Mouse (Mus musculus): ENCODE measurements around the gene Dok5. TPM values are rescaled to one million over a fixed set of nuclear protein-coding genes. Genes with fewer than 3 reads are reported as not detected.

Gene Dok5
- polyA plus RNA-seq, 1 experiment: 0.02 TPM

GRCm38 (mm10) chr2:170767243-170767642 is 35.6 kb downstream of the Dok5 start:
- no peaks in the 10 kb centered on the region for H3K36me3 ChIP-seq (ENCODE audit: control insufficient read depth, insufficient read depth)
- TF ChIP-seq POLR2A (IDR thresholded peaks at IDR 0.05; ENCODE audit: insufficient read length, low read depth) (no peak), MYOG (IDR thresholded peaks at IDR 0.05; ENCODE audit: control insufficient read depth in 1 of 3, insufficient read depth in 1 of 3, insufficient read length in 2 of 3, low read depth in 2 of 3) (no peak), POLR2AphosphoS2 (IDR thresholded peaks at IDR 0.05; ENCODE audit: insufficient read length, low read depth) (no peak), USF1 (IDR thresholded peaks at IDR 0.05; ENCODE audit: low read depth) (no peak), CEBPB (IDR thresholded peaks at IDR 0.05; ENCODE audit: insufficient read depth, poor library complexity, severe bottlenecking) (no peak), TCF12 (IDR thresholded peaks at IDR 0.05; ENCODE audit: insufficient read depth, poor library complexity, severe bottlenecking) (no peak), MYOD1 (IDR thresholded peaks at IDR 0.05; ENCODE audit: control insufficient read depth in 1 of 3, insufficient read length in 2 of 3, low read depth in 2 of 3) (no peak), MAX (IDR thresholded peaks at IDR 0.05; ENCODE audit: low read depth) (no peak), SRF (IDR thresholded peaks at IDR 0.05; ENCODE audit: control insufficient read depth, insufficient read length, low read depth) (no peak), E2F4 (IDR thresholded peaks at IDR 0.05; ENCODE audit: insufficient read depth) (no peak), TCF3 (IDR thresholded peaks at IDR 0.05; ENCODE audit: insufficient read length, low read depth) (no peak), REST (IDR thresholded peaks at IDR 0.05; ENCODE audit: insufficient read depth, insufficient read length) (no peak)

GRCm38 (mm10) chr2:170768699-170769098 is 37.1 kb downstream of the Dok5 start:
- Histone ChIP-seq H3K4me2 (ENCODE audit: low read depth) (no peak overlapping the region), H3ac (ENCODE audit: control insufficient read depth, insufficient read length) (no peak overlapping the region), H3K27me3 (ENCODE audit: control insufficient read depth, insufficient read depth, insufficient read length) (no peaks in the 10 kb centered on the region), H3K4me3 (no peak overlapping the region), H3K79me2 (ENCODE audit: control insufficient read depth, insufficient read depth) (no peaks in the 10 kb centered on the region), H3K36me3 (ENCODE audit: control insufficient read depth, insufficient read depth) (no peaks in the 10 kb centered on the region)
- TF ChIP-seq E2F4 (IDR thresholded peaks at IDR 0.05; ENCODE audit: insufficient read depth): no peak
- TF ChIP-seq REST (IDR thresholded peaks at IDR 0.05; ENCODE audit: insufficient read depth, insufficient read length): no peak

More at GRCm38 (mm10) chr2:170767243-170767642, 35.6 kb downstream of the Dok5 start:
- no peak overlapping the region for H3K4me3 ChIP-seq
- H3K4me2 ChIP-seq (ENCODE audit: low read depth): no peak overlapping the region
- no peaks in the 10 kb centered on the region for H3K27me3 ChIP-seq (ENCODE audit: control insufficient read depth, insufficient read depth, insufficient read length)
- no peak overlapping the region for H3ac ChIP-seq (ENCODE audit: control insufficient read depth, insufficient read length)
- H3K79me2 ChIP-seq (ENCODE audit: control insufficient read depth, insufficient read depth): no peaks in the 10 kb centered on the region

- Histone ChIP-seq H3K36me3 (ENCODE audit: control insufficient read depth, insufficient read depth) (no peaks in the 10 kb centered on the region), H3K27me3 (ENCODE audit: control insufficient read depth, insufficient read depth, insufficient read length) (no peaks in the 10 kb centered on the region), H3K79me2 (ENCODE audit: control insufficient read depth, insufficient read depth) (no peaks in the 10 kb centered on the region), H3K4me2 (ENCODE audit: low read depth) (no peak overlapping the region), H3K4me3 (no peak overlapping the region), H3ac (ENCODE audit: control insufficient read depth, insufficient read length) (no peak overlapping the region)
- TF ChIP-seq MYOD1 (IDR thresholded peaks at IDR 0.05; ENCODE audit: control insufficient read depth in 1 of 3, insufficient read length in 2 of 3, low read depth in 2 of 3) (no peak), MAX (IDR thresholded peaks at IDR 0.05; ENCODE audit: low read depth) (no peak), POLR2A (IDR thresholded peaks at IDR 0.05; ENCODE audit: insufficient read length, low read depth) (no peak)
Measured at GRCm38 (mm10) chr2:170771555-170771954, 39.9 kb downstream of the Dok5 start.

- no peaks in the 10 kb centered on the region for H3K36me3 ChIP-seq (ENCODE audit: control insufficient read depth, insufficient read depth)
- no peaks in the 10 kb centered on the region for H3K79me2 ChIP-seq (ENCODE audit: control insufficient read depth, insufficient read depth)
- no peak overlapping the region for H3K4me3 ChIP-seq
- no peak overlapping the region for H3K4me2 ChIP-seq (ENCODE audit: low read depth)
- no peak overlapping the region for H3ac ChIP-seq (ENCODE audit: control insufficient read depth, insufficient read length)
- TF ChIP-seq POLR2AphosphoS2 (IDR thresholded peaks at IDR 0.05; ENCODE audit: insufficient read length, low read depth) (no peak), SRF (IDR thresholded peaks at IDR 0.05; ENCODE audit: control insufficient read depth, insufficient read length, low read depth) (no peak), CEBPB (IDR thresholded peaks at IDR 0.05; ENCODE audit: insufficient read depth, poor library complexity, severe bottlenecking) (no peak), E2F4 (IDR thresholded peaks at IDR 0.05; ENCODE audit: insufficient read depth) (no peak), POLR2A (IDR thresholded peaks at IDR 0.05; ENCODE audit: insufficient read length, low read depth) (no peak), MYOG (IDR thresholded peaks at IDR 0.05; ENCODE audit: control insufficient read depth in 1 of 3, insufficient read depth in 1 of 3, insufficient read length in 2 of 3, low read depth in 2 of 3) (no peak), MAX (IDR thresholded peaks at IDR 0.05; ENCODE audit: low read depth) (no peak), TCF3 (IDR thresholded peaks at IDR 0.05; ENCODE audit: insufficient read length, low read depth) (no peak)
- no peaks in the 10 kb centered on the region for H3K27me3 ChIP-seq (ENCODE audit: control insufficient read depth, insufficient read depth, insufficient read length)
Measured at GRCm38 (mm10) chr2:170772126-170772884, 40.7 kb downstream of the Dok5 start.

GRCm38 (mm10) chr2:170772885-170773270 is 41.3 kb downstream of the Dok5 start:
- H3K36me3 ChIP-seq (ENCODE audit: control insufficient read depth, insufficient read depth): no peaks in the 10 kb centered on the region
- TF ChIP-seq MAX (IDR thresholded peaks at IDR 0.05; ENCODE audit: low read depth) (no peak), MYOG (IDR thresholded peaks at IDR 0.05; ENCODE audit: control insufficient read depth in 1 of 3, insufficient read depth in 1 of 3, insufficient read length in 2 of 3, low read depth in 2 of 3) (no peak), SRF (IDR thresholded peaks at IDR 0.05; ENCODE audit: control insufficient read depth, insufficient read length, low read depth) (no peak), TCF3 (IDR thresholded peaks at IDR 0.05; ENCODE audit: insufficient read length, low read depth) (no peak), POLR2A (IDR thresholded peaks at IDR 0.05; ENCODE audit: insufficient read length, low read depth) (no peak), TCF12 (IDR thresholded peaks at IDR 0.05; ENCODE audit: insufficient read depth, poor library complexity, severe bottlenecking) (no peak), USF1 (IDR thresholded peaks at IDR 0.05; ENCODE audit: low read depth) (no peak), E2F4 (IDR thresholded peaks at IDR 0.05; ENCODE audit: insufficient read depth) (no peak), CEBPB (IDR thresholded peaks at IDR 0.05; ENCODE audit: insufficient read depth, poor library complexity, severe bottlenecking) (no peak), MYOD1 (IDR thresholded peaks at IDR 0.05; ENCODE audit: control insufficient read depth in 1 of 3, insufficient read length in 2 of 3, low read depth in 2 of 3) (no peak), REST (IDR thresholded peaks at IDR 0.05; ENCODE audit: insufficient read depth, insufficient read length) (no peak)
- no peak overlapping the region for H3K4me3 ChIP-seq
- no peaks in the 10 kb centered on the region for H3K27me3 ChIP-seq (ENCODE audit: control insufficient read depth, insufficient read depth, insufficient read length)
- H3ac ChIP-seq (ENCODE audit: control insufficient read depth, insufficient read length): no peak overlapping the region
- H3K4me2 ChIP-seq (ENCODE audit: low read depth): no peak overlapping the region
- no peaks in the 10 kb centered on the region for H3K79me2 ChIP-seq (ENCODE audit: control insufficient read depth, insufficient read depth)
